Mouse (Mus musculus) olfactory bulb, adult 2 months (tissue): ENCODE data around the gene Mdm4. TPM values are rescaled to one million over a fixed set of nuclear protein-coding genes. Genes with fewer than 3 reads are reported as not detected.

Experiments
- H3K27ac ChIP-seq: fragments of 200-500 bp; 2 replicates; pipeline ENCODE4 v1.5.1; 2012; ENCODE audit warnings: low read depth, low read length; ENCODE audit not compliant: insufficient read depth
- H3K4me1 ChIP-seq: fragments of 200-500 bp; 2 replicates; pipeline ENCODE4 v1.6.1; 2012; ENCODE audit warnings: low read length; ENCODE audit not compliant: control insufficient read depth, insufficient read depth
- H3K4me3 ChIP-seq: fragments of 200-500 bp; 2 replicates; pipeline ENCODE4 v1.5.1; 2012; ENCODE audit warnings: mild to moderate bottlenecking, low read depth, low read length, moderate library complexity; ENCODE audit not compliant: insufficient read depth
- CTCF ChIP-seq: fragments of 200-500 bp; IDR thresholded peaks from 2 replicates; pipeline ENCODE4 v1.5.1; 2012; ENCODE audit warnings: low read depth, mild to moderate bottlenecking, low read length, moderate library complexity; ENCODE audit not compliant: insufficient read depth
- POLR2A ChIP-seq: fragments of 200-500 bp; IDR thresholded peaks from 2 replicates; pipeline ENCODE4 v1.6.1; 2012; ENCODE audit warnings: mild to moderate bottlenecking, low read depth, low read length, moderate library complexity; ENCODE audit not compliant: insufficient read depth
- WGBS: fragments of 180-500 bp; shearing (Covaris S2); methylation state at CpG from one replicate; pipeline ENCODE4 v1.1.7; 2018; 5-methylcytosine and 5-hydroxymethylcytosine counted together
- polyA plus RNA-seq: library from polyadenylated mRNA; stranded (reverse); fragments of >200 nt; gene quantifications from 2 replicates; pipeline ENCODE4 v1.2.4, GENCODE M21; 2012; ENCODE audit warnings: low replicate concordance; ENCODE audit not compliant: missing spikeins, insufficient read depth, insufficient read length

The Mdm4 gene
- polyA plus RNA-seq, 1 experiment: 103 TPM

DNA sequence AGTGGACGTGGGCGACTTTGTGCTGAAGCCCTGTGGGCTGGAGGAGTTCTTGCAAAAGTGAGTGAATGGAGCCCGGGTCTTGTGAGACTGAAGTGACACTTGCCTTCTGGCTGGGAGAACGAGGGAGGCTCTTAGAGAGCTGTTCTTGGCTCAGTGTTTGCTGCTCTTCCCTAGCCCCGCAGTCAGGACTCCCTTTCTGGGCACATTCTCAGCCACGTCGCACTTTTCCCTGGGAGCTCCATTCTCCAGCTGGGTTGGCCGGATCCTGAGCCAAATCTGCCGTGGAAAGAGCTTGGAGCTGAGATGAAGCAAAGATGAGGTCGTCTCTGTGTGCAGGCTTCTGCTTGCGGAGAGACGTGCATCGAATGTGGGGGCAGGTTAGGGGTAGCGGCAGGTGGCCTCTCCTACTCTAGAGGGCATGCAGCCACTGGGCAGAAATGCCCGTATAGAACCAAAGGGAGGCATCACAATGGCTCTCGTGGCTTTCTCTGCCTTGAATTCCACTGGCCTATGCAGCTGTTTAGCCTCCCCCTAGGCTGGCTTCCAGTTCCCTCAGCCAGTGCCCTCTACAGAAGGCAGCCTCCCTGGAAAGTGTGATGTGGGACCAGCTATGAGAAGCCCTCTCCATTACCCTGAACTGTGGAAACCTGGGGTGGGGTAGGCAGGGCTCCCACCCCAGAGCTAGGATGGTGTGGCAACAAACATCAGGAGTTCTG is 41.5 kb upstream of the Mdm4 start:
- no peak for TF ChIP-seq CTCF
- TF ChIP-seq POLR2A: no peak
- no peak overlapping the region for H3K4me3 ChIP-seq
- H3K27ac ChIP-seq: peak overlapping the region; percentile 37; the same call in 1 of the 2 replicates
- peaks cover 57% of the 10 kb centered on the region for H3K4me1 ChIP-seq
- WGBS: 31% methylated on average over 16 of the region's 16 CpGs

- TF ChIP-seq CTCF: no peak
- TF ChIP-seq POLR2A: no peak
- H3K4me1 ChIP-seq: peaks cover 65% of the 10 kb centered on the region
- WGBS: 68% methylated on average over 5 of the region's 5 CpGs
- no peak overlapping the region for H3K4me3 ChIP-seq
- H3K27ac ChIP-seq: peak overlapping the region; percentile 91; the same call in 1 of the 2 replicates
These were observed 39.8 kb upstream of the Mdm4 start for GRCm38 (mm10) chr1:133070157-133070556.

DNA sequence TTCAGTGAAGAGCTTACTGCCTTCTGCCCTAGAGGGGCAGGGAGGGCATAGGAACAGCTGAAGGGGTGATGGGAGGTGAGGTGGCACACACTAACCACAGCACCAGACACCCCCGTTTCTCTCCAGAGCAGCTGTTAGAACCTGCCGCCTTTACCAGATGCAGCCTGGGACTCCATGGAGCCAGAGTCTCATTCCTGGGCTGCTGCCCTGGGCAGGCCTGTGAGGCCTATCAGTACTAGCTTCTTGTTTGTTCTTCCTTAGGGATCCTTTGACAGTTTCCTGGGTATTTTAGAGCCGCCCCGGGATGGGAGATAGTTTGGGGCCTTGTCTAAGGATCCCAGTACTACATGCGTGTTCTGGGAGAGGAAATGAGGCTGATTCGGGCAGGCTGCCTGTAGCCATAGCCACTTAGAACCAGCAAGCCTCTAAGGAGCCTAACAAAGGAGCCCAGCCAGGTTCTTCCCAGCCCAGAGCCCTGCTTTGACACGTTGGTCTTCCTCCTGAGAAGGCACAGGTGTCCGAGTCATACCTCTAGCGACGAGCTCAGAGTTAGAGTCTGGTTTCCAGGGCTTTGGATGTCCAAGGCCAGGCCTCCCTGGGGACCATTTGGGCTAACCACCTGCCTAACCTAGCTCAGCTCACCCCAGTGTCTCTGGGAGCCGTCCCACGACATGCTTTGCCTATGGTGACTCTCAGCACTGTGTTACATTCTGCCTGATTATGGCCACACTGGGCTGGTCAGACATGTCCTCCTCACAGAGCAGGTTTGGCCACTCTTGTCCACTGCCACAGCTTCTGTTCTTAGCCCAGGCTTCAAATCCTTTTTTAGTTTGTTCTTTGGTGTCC is 39.1 kb upstream of the Mdm4 start:
- H3K4me1 ChIP-seq: peaks cover 65% of the 10 kb centered on the region
- WGBS: 65% methylated on average over 12 of the region's 12 CpGs

DNA sequence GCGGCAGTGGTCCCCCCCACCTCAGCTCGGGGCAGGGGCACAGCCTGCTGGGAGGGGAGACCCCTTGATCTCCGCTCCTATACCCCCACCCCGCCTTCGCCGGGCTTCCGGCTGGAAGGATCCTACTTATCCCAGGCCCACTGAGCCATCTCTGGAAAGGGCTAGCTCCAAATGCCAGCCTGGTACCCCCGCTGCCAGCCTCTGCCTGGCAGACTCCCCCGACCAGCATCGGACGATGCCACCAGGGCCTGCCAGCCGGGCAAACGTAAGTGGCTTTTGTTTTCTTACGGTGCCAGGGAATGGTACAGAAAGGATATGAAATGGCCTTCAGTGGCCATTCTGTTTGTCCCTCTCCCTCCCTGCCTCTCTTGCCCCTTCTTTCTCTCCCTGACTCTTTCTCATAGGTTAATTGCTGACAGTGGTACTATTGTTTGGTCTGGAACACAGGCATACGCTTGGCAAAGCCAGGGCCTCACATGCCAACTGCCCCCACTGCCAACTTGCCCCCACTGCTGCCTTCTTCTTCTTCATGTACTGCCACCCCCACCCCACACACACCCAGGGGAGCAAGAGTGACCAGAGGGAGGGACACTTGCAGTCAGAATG is 38.4 kb upstream of the Mdm4 start:
- TF ChIP-seq CTCF (no peak), POLR2A (no peak)
- Histone ChIP-seq H3K4me3 (peak overlapping the region; percentile 32), H3K4me1 (peaks cover 68% of the 10 kb centered on the region), H3K27ac (peak overlapping the region; percentile 91)
- WGBS: 39% methylated on average over 15 of the region's 15 CpGs

More for the DNA sequence above, 39.1 kb upstream of the Mdm4 start:
- Histone ChIP-seq H3K27ac (peak overlapping the region; percentile 91), H3K4me3 (peak overlapping the region; percentile 32)
- no peak for TF ChIP-seq CTCF
- no peak for TF ChIP-seq POLR2A

- peak overlapping the region; percentile 91 for H3K27ac ChIP-seq
- no peak for TF ChIP-seq CTCF
- no peak for TF ChIP-seq POLR2A
- peaks cover 63% of the 10 kb centered on the region for H3K4me1 ChIP-seq
- H3K4me3 ChIP-seq: peak overlapping the region; percentile 32
- 16% methylated on average over 5 of the region's 5 CpGs for WGBS
These were observed 37.9 kb upstream of the Mdm4 start for GRCm38 (mm10) chr1:133068268-133068667.

- 25% methylated on average over 6 of the region's 6 CpGs for WGBS
- Histone ChIP-seq H3K27ac (no peak overlapping the region), H3K4me1 (peaks cover 23% of the 10 kb centered on the region), H3K4me3 (no peak overlapping the region)
- no peak for TF ChIP-seq POLR2A
- no peak for TF ChIP-seq CTCF
These were observed 32.8 kb upstream of the Mdm4 start for GRCm38 (mm10) chr1:133063164-133063563.

DNA sequence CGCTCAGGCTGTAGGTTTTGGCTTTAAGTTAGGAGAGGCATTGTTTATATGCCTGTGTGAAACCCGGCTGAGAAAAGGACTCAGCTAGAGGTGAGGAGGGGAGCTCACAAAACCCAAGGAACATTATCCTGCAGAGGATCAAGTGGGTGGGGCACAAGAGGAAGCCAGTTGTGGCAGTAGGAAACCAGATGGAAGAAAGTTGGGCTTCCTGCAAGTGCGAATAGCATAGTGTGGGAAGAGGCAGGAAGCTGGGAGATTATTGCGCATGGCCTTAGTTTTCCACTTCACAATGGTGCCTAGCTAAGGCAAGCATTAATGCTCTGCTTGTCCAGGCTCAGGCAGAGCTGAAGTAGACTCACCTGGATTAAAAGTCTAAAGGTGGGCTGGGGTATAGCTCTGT is 30.3 kb upstream of the Mdm4 start:
- 73% methylated on average over 4 of the region's 4 CpGs for WGBS
- H3K27ac ChIP-seq: no peak overlapping the region
- no peak overlapping the region for H3K4me3 ChIP-seq
- no peak for TF ChIP-seq POLR2A
- TF ChIP-seq CTCF: no peak
- peaks cover 13% of the 10 kb centered on the region for H3K4me1 ChIP-seq

GRCm38 (mm10) chr1:133059592-133059991 is 29.2 kb upstream of the Mdm4 start:
- WGBS: 80% methylated on average over 2 of the region's 2 CpGs
- TF ChIP-seq CTCF (no peak), POLR2A (no peak)
- Histone ChIP-seq H3K4me3 (no peak overlapping the region), H3K4me1 (peaks cover 16% of the 10 kb centered on the region), H3K27ac (no peak overlapping the region)
